Mouse (Mus musculus) olfactory bulb, adult 2 months (tissue): ENCODE results near the gene Btnl1. TPM values are rescaled to one million over a fixed set of nuclear protein-coding genes. Genes with fewer than 3 reads are reported as not detected.

Experiments used
- H3K27ac ChIP-seq: fragments of 200-500 bp; 2 replicates; pipeline ENCODE4 v1.5.1; 2012; ENCODE audit warnings: low read depth, low read length; ENCODE audit not compliant: insufficient read depth
- H3K4me1 ChIP-seq: fragments of 200-500 bp; 2 replicates; pipeline ENCODE4 v1.6.1; 2012; ENCODE audit warnings: low read length; ENCODE audit not compliant: control insufficient read depth, insufficient read depth
- H3K4me3 ChIP-seq: fragments of 200-500 bp; 2 replicates; pipeline ENCODE4 v1.5.1; 2012; ENCODE audit warnings: mild to moderate bottlenecking, low read depth, low read length, moderate library complexity; ENCODE audit not compliant: insufficient read depth
- CTCF ChIP-seq: fragments of 200-500 bp; IDR thresholded peaks from 2 replicates; pipeline ENCODE4 v1.5.1; 2012; ENCODE audit warnings: low read depth, mild to moderate bottlenecking, low read length, moderate library complexity; ENCODE audit not compliant: insufficient read depth
- POLR2A ChIP-seq: fragments of 200-500 bp; IDR thresholded peaks from 2 replicates; pipeline ENCODE4 v1.6.1; 2012; ENCODE audit warnings: mild to moderate bottlenecking, low read depth, low read length, moderate library complexity; ENCODE audit not compliant: insufficient read depth
- WGBS: fragments of 180-500 bp; shearing (Covaris S2); methylation state at CpG from one replicate; pipeline ENCODE4 v1.1.7; 2018; 5-methylcytosine and 5-hydroxymethylcytosine counted together
- polyA plus RNA-seq: library from polyadenylated mRNA; stranded (reverse); fragments of >200 nt; gene quantifications from 2 replicates; pipeline ENCODE4 v1.2.4, GENCODE M21; 2012; ENCODE audit warnings: low replicate concordance; ENCODE audit not compliant: missing spikeins, insufficient read depth, insufficient read length

The Btnl1 gene
- polyA plus RNA-seq, 1 experiment = not detected

GRCm38 (mm10) chr17:34379451-34379850 lies 2.5 kb downstream of the Btnl1 start:
- H3K4me1 ChIP-seq = peaks cover 7% of the 10 kb centered on the region
- H3K4me3 ChIP-seq = no peak overlapping the region
- H3K27ac ChIP-seq = no peak overlapping the region
- no peak for TF ChIP-seq CTCF
- TF ChIP-seq POLR2A = no peak
- 80% methylated on average over 7 of the region's 7 CpGs for WGBS

- Histone ChIP-seq H3K27ac (no peak overlapping the region), H3K4me1 (peaks cover 14% of the 10 kb centered on the region), H3K4me3 (no peak overlapping the region)
- 82% methylated on average over 11 of the region's 11 CpGs for WGBS
- TF ChIP-seq CTCF = no peak
- TF ChIP-seq POLR2A = no peak
These were observed 4.9 kb downstream of the Btnl1 start for GRCm38 (mm10) chr17:34381876-34382275.

- no peak overlapping the region for H3K27ac ChIP-seq
- WGBS = 80% methylated on average over 7 of the region's 7 CpGs
- TF ChIP-seq CTCF = no peak
- TF ChIP-seq POLR2A = no peak
- no peak overlapping the region for H3K4me3 ChIP-seq
- peaks cover 14% of the 10 kb centered on the region for H3K4me1 ChIP-seq
These were observed 6.3 kb downstream of the Btnl1 start for GRCm38 (mm10) chr17:34383212-34383611.

GRCm38 (mm10) chr17:34384699-34385098 lies 7.8 kb downstream of the Btnl1 start:
- 21% methylated on average over 3 of the region's 3 CpGs for WGBS
- peaks cover 14% of the 10 kb centered on the region for H3K4me1 ChIP-seq
- H3K27ac ChIP-seq = no peak overlapping the region
- H3K4me3 ChIP-seq = no peak overlapping the region
- no peak for TF ChIP-seq POLR2A
- TF ChIP-seq CTCF = no peak

GRCm38 (mm10) chr17:34386656-34387055 lies 9.7 kb downstream of the Btnl1 start:
- Histone ChIP-seq H3K27ac (no peak overlapping the region), H3K4me3 (no peak overlapping the region), H3K4me1 (peaks cover 14% of the 10 kb centered on the region)
- 55% methylated on average over 2 of the region's 2 CpGs for WGBS
- TF ChIP-seq CTCF (no peak), POLR2A (no peak)

GRCm38 (mm10) chr17:34388513-34388912 lies 11.6 kb downstream of the Btnl1 start:
- TF ChIP-seq CTCF (no peak), POLR2A (no peak)
- Histone ChIP-seq H3K27ac (no peak overlapping the region), H3K4me3 (no peak overlapping the region), H3K4me1 (peaks cover 18% of the 10 kb centered on the region)
- WGBS = 39% methylated on average over 4 of the region's 4 CpGs

GRCm38 (mm10) chr17:34391507-34391906 lies 14.6 kb downstream of the Btnl1 start:
- TF ChIP-seq POLR2A = no peak
- no peak for TF ChIP-seq CTCF
- WGBS = 69% methylated on average over 7 of the region's 7 CpGs
- Histone ChIP-seq H3K4me1 (0 out of 2 replicates have a peak, but pooled peaks cover 4% of the 10 kb centered on the region), H3K27ac (no peak overlapping the region), H3K4me3 (no peak overlapping the region)

GRCm38 (mm10) chr17:34392321-34392720 lies 15.4 kb downstream of the Btnl1 start:
- peak overlapping the region; percentile 26 for H3K4me3 ChIP-seq
- H3K27ac ChIP-seq = no peak overlapping the region
- 0 out of 2 replicates have a peak, but pooled peaks cover 4% of the 10 kb centered on the region for H3K4me1 ChIP-seq
- 3% methylated on average over 24 of the region's 24 CpGs for WGBS
- no peak for TF ChIP-seq CTCF
- TF ChIP-seq POLR2A = no peak

- 66% methylated on average over 5 of the region's 5 CpGs for WGBS
- no peak overlapping the region for H3K27ac ChIP-seq
- TF ChIP-seq POLR2A (no peak), CTCF (no peak)
- H3K4me3 ChIP-seq = no peak overlapping the region
- peaks cover 2% of the 10 kb centered on the region for H3K4me1 ChIP-seq
These were observed 20.4 kb downstream of the Btnl1 start for GRCm38 (mm10) chr17:34397357-34397756.

- TF ChIP-seq CTCF (no peak), POLR2A (no peak)
- Histone ChIP-seq H3K27ac (peak overlapping the region; percentile 96; the same call in 1 of the 2 replicates), H3K4me3 (no peak overlapping the region; the same call in 1 of the 2 replicates), H3K4me1 (peaks cover 2% of the 10 kb centered on the region)
- WGBS = 17% methylated on average over 9 of the region's 9 CpGs
These were observed 21.3 kb downstream of the Btnl1 start for GRCm38 (mm10) chr17:34398058-34398710.
